Comparison of ENCODE assay signal across 30 mouse cellular contexts in genomic region chr8:84076412-84076811, GRCm38 (mm10). TPM values are rescaled to one million over a fixed set of nuclear protein-coding genes. Genes with fewer than 3 reads are reported as not detected.
"Had no signal": no experiment of that assay in that cellular context is flagged by ENCODE, and none has a peak within 500 bp of the region (broad histone marks: within the 10 kb centered on the region; RNA-seq: fewer than 3 reads in every experiment).

No protein-coding gene starts in this region.

- ATAC-seq: liver, embryonic 12.5 days; midbrain, embryonic 16.5 days had no signal

- H3K4me3 ChIP-seq: left cerebral cortex, adult 2 months; limb, embryonic 13.5 days; liver, embryonic 12.5 days; liver, embryonic 15.5 days; lung, embryonic 15.5 days; midbrain, embryonic 12.5 days; myocyte; neural tube, embryonic 13.5 days; stomach, embryonic 15.5 days had no signal

- H3K9ac ChIP-seq: limb, embryonic 13.5 days; liver, embryonic 12.5 days; liver, embryonic 15.5 days; lung, embryonic 15.5 days; midbrain, embryonic 12.5 days; neural tube, embryonic 13.5 days; stomach, embryonic 15.5 days had no signal

- H3K9me3 ChIP-seq: limb, embryonic 13.5 days; liver, embryonic 12.5 days; liver, embryonic 15.5 days; lung, embryonic 15.5 days; midbrain, embryonic 12.5 days; neural tube, embryonic 13.5 days; stomach, embryonic 15.5 days had no signal

- H3K27ac ChIP-seq: left cerebral cortex, adult 2 months; limb, embryonic 13.5 days; liver, embryonic 12.5 days; liver, embryonic 15.5 days; lung, embryonic 15.5 days; midbrain, embryonic 12.5 days; neural tube, embryonic 13.5 days; stomach, embryonic 15.5 days had no signal

- DNase-seq: kidney, adult 2 months; kidney, postnatal 10 days; kidney, postnatal 4 days; layer of hippocampus, adult 9-11 months; liver; lung, adult 18-20 months; lung, postnatal 10 days; lung, postnatal 36 days; retina, postnatal 1 day; right cerebral cortex, postnatal 25 days; spleen, adult 18-20 months; thymus, adult 18-20 months; thymus, postnatal 36 days had no signal

- H3K27me3 ChIP-seq: limb, embryonic 13.5 days; liver, embryonic 12.5 days; liver, embryonic 15.5 days; lung, embryonic 15.5 days; midbrain, embryonic 12.5 days; neural tube, embryonic 13.5 days; stomach, embryonic 15.5 days had no signal

- H3K4me2 ChIP-seq: limb, embryonic 13.5 days; liver, embryonic 12.5 days; liver, embryonic 15.5 days; lung, embryonic 15.5 days; midbrain, embryonic 12.5 days; neural tube, embryonic 13.5 days; stomach, embryonic 15.5 days had no signal

RNA-seq across cellular contexts. Expression of gene Rln3, which starts 31.6 kb away (rescaled TPM):
- total RNA-seq: layer of hippocampus, adult 18-20 months; layer of hippocampus, postnatal 25 days; left cerebral cortex, adult 2 months; left cerebral cortex, postnatal 10 days; left cerebral cortex, postnatal 36 days; monocyte, adult 5-6 weeks; neutrophil, adult 5-6 weeks had no signal
- polyA plus RNA-seq: kidney, embryonic 14.5 days; limb, embryonic 13.5 days; liver, embryonic 12.5 days; lung, embryonic 15.5 days; midbrain, embryonic 12.5 days; myocyte; neural tube, embryonic 13.5 days; stomach, embryonic 15.5 days had no signal
